Mouse (Mus musculus) erythroblast, embryonic 14.5 days (primary cell): ENCODE measurements around the gene Ubl3. TPM values are rescaled to one million over a fixed set of nuclear protein-coding genes. Genes with fewer than 3 reads are reported as not detected.

ENCODE experiments used
- H3K27me3 ChIP-seq: 2 replicates; pipeline ENCODE4 v1.6.1; 2012; ENCODE audit warnings: inconsistent platforms; ENCODE audit not compliant: control insufficient read depth
- H3K36me3 ChIP-seq: 2 replicates; pipeline ENCODE4 v1.6.1; 2012; ENCODE audit warnings: mild to moderate bottlenecking, inconsistent platforms; ENCODE audit not compliant: control insufficient read depth
- H3K4me1 ChIP-seq: 2 replicates; pipeline ENCODE4 v1.6.1; 2012; ENCODE audit warnings: inconsistent platforms; ENCODE audit not compliant: control insufficient read depth
- H3K4me3 ChIP-seq: replicated peaks from 2 replicates; pipeline ENCODE3; 2012; ENCODE audit warnings: moderate library complexity, mild to moderate bottlenecking, inconsistent platforms
- H3K9me3 ChIP-seq: 2 replicates; pipeline ENCODE4 v1.6.1; 2012; ENCODE audit warnings: low read length, inconsistent platforms, mixed read lengths; ENCODE audit not compliant: control insufficient read depth
- GATA1 ChIP-seq: IDR thresholded peaks from 2 replicates; pipeline ENCODE4 v1.6.1; 2012; ENCODE audit warnings: low read length, inconsistent platforms, mixed read lengths
- TAL1 ChIP-seq: IDR thresholded peaks from 3 replicates; pipeline ENCODE4 v1.6.1; 2012; ENCODE audit warnings: low read length, inconsistent platforms, mixed read lengths
- polyA plus RNA-seq: library from polyadenylated mRNA; stranded (reverse); fragments of >175 nt; gene quantifications from 2 replicates; pipeline ENCODE4 v1.2.3, GENCODE M21; 2012

The Ubl3 gene
- polyA plus RNA-seq, 1 experiment, result 0.23 TPM

GRCm38 (mm10) chr5:148499616-148500015 lies 53.0 kb downstream of the Ubl3 start:
- TF ChIP-seq GATA1 (no peak), TAL1 (no peak)
- H3K4me1 ChIP-seq, result no peaks in the 10 kb centered on the region
- H3K36me3 ChIP-seq, result no peaks in the 10 kb centered on the region; the same call in 1 of the 2 replicates
- no peak overlapping the region for H3K4me3 ChIP-seq
- H3K9me3 ChIP-seq, result no peaks in the 10 kb centered on the region
- H3K27me3 ChIP-seq, result no peaks in the 10 kb centered on the region

GRCm38 (mm10) chr5:148495991-148496390 lies 56.6 kb downstream of the Ubl3 start:
- TF ChIP-seq TAL1, result no peak
- TF ChIP-seq GATA1, result no peak
- no peaks in the 10 kb centered on the region for H3K27me3 ChIP-seq
- no peaks in the 10 kb centered on the region; the same call in 1 of the 2 replicates for H3K9me3 ChIP-seq
- H3K4me3 ChIP-seq, result no peak overlapping the region
- H3K36me3 ChIP-seq, result no peaks in the 10 kb centered on the region
- no peaks in the 10 kb centered on the region for H3K4me1 ChIP-seq

DNA sequence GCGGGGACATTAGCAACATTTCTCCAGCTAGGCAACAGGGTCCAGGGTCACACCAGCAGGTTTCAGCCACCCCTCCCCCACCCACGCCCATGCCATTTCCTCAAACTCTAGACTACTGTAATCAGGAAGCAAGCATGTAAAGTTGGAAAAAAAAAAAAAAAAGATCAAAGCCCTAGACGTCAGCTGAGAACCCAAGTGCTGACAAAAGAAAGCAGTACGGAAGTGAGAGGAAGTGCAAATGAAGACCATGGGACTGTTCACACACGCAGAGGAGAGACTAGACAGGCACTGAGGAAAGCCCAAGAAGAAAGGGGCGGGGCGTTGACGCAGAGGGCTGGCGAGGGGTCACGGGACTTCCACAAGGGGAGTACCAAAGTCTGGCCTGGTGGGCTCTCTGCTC lies 57.4 kb downstream of the Ubl3 start:
- no peak for TF ChIP-seq TAL1
- no peak for TF ChIP-seq GATA1
- Histone ChIP-seq H3K4me1 (no peaks in the 10 kb centered on the region), H3K4me3 (no peak overlapping the region), H3K27me3 (no peaks in the 10 kb centered on the region), H3K36me3 (no peaks in the 10 kb centered on the region), H3K9me3 (no peaks in the 10 kb centered on the region; the same call in 1 of the 2 replicates)

- H3K27me3 ChIP-seq, result no peaks in the 10 kb centered on the region
- no peaks in the 10 kb centered on the region for H3K4me1 ChIP-seq
- no peaks in the 10 kb centered on the region for H3K36me3 ChIP-seq
- TF ChIP-seq GATA1, result no peak
- no peak for TF ChIP-seq TAL1
- H3K9me3 ChIP-seq, result no peaks in the 10 kb centered on the region; the same call in 1 of the 2 replicates
- no peak overlapping the region for H3K4me3 ChIP-seq
These were observed 58.3 kb downstream of the Ubl3 start for GRCm38 (mm10) chr5:148494249-148494648.

- Histone ChIP-seq H3K4me1 (no peaks in the 10 kb centered on the region), H3K4me3 (no peak overlapping the region), H3K9me3 (no peaks in the 10 kb centered on the region; the same call in 1 of the 2 replicates), H3K27me3 (no peaks in the 10 kb centered on the region), H3K36me3 (no peaks in the 10 kb centered on the region)
- TF ChIP-seq TAL1, result no peak
These were observed 59.6 kb downstream of the Ubl3 start for GRCm38 (mm10) chr5:148493025-148493424.

DNA sequence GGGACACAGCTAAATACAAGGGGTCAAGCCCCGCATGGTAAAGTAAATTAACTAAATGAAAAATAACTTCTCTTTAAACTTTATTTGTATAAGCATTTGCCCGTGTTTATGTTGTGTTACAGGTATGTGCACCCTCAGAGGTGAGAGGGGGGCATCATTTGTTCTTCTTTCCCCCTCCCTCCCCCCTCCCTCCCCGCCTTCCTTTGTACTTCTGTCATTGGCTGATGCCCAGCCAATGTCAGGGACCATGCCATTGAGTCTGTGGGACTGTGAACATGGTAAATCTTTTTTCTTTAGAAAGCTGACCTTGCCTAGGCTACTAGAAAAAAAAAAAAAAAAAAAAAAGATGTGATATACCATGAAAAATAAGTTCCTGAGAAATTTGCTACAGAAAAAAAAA lies 62.2 kb downstream of the Ubl3 start:
- Histone ChIP-seq H3K27me3 (no peaks in the 10 kb centered on the region), H3K4me1 (no peaks in the 10 kb centered on the region), H3K9me3 (no peaks in the 10 kb centered on the region; the same call in 1 of the 2 replicates), H3K36me3 (no peaks in the 10 kb centered on the region), H3K4me3 (no peak overlapping the region)
- no peak for TF ChIP-seq TAL1

GRCm38 (mm10) chr5:148489724-148490193 lies 62.8 kb downstream of the Ubl3 start:
- no peaks in the 10 kb centered on the region for H3K36me3 ChIP-seq
- no peaks in the 10 kb centered on the region; the same call in 1 of the 2 replicates for H3K9me3 ChIP-seq
- H3K4me3 ChIP-seq, result no peak overlapping the region
- no peak for TF ChIP-seq TAL1
- no peak for TF ChIP-seq GATA1
- no peaks in the 10 kb centered on the region for H3K4me1 ChIP-seq
- no peaks in the 10 kb centered on the region for H3K27me3 ChIP-seq

DNA sequence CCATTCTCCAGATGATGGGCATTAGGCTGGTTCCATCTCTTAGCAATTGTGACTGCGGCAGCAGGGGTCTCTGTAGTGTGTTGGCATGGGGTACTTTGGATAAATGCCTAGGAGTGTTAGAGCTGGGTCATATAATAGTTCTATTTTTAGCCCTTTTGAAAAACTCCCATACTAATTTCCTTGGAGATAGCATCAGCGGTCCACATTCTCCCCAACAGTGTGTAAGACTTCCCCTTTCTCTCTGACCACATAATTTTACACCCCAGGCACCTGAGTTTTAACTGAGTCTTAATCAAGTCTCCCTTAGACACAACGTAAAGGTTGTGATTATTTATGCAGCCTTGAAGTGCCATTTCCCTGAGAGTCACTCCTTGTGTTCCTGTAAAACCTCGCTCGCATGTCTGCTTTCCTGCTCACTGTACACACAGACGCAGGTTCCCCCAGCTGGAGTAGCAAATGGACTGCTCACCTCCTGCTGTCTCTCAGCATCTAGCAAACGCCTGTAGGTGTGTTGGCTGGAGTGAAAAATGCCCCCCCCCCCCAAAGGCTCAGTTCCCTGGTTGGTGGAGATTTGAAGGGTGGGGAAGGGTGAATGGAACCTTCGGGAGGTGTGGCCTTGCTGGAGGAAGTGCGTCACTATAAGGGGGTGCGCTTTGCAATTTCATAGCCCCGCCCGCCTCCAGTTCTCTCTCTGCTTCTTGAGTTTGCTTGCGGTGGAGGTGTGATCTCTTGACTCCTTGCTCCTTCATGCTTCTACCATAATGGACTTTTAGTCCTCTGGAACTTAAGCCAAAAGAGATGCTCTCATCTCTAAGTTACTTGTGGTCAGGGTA lies 63.5 kb downstream of the Ubl3 start:
- Histone ChIP-seq H3K4me1 (no peaks in the 10 kb centered on the region), H3K36me3 (no peaks in the 10 kb centered on the region), H3K9me3 (no peaks in the 10 kb centered on the region; the same call in 1 of the 2 replicates), H3K27me3 (no peaks in the 10 kb centered on the region), H3K4me3 (no peak overlapping the region)
- no peak for TF ChIP-seq TAL1
- no peak for TF ChIP-seq GATA1

GRCm38 (mm10) chr5:148486202-148486601 lies 66.4 kb downstream of the Ubl3 start:
- H3K9me3 ChIP-seq, result no peaks in the 10 kb centered on the region
- TF ChIP-seq TAL1, result no peak
- no peak for TF ChIP-seq GATA1
- H3K27me3 ChIP-seq, result no peaks in the 10 kb centered on the region
- no peaks in the 10 kb centered on the region for H3K4me1 ChIP-seq
- no peak overlapping the region for H3K4me3 ChIP-seq
- no peaks in the 10 kb centered on the region for H3K36me3 ChIP-seq
